Mouse (Mus musculus) cerebellum, adult 11 months (tissue): ENCODE measurements at regions not wholly inside any gene's neighbourhood (a gene's known extent, or its start where the extent isn't known, plus 50 kb on each side); places are given as distances from the start of the nearest gene placed in this dataset.

Experiments
- DNase-seq: peaks from one replicate; pipeline ENCODE4 v3.0.0; 2022

GRCm38 (mm10) chr1:176499010-176499650, 224.0 kb upstream of the Pld5 start:
- DNase-seq: peak; percentile 21

- no peak for DNase-seq
Observed at GRCm38 (mm10) chr1:176468560-176468959, 193.4 kb upstream of the Pld5 start.

- no peak for DNase-seq
Observed at GRCm38 (mm10) chr1:176462125-176462524, 187.0 kb upstream of the Pld5 start.

- no peak for DNase-seq
Observed at GRCm38 (mm10) chr1:176446735-176447134, 171.6 kb upstream of the Pld5 start.

- no peak for DNase-seq
Observed at GRCm38 (mm10) chr1:176443712-176444111, 168.6 kb upstream of the Pld5 start.

- no peak for DNase-seq
Observed at GRCm38 (mm10) chr1:176440254-176440653, 165.1 kb upstream of the Pld5 start.

GRCm38 (mm10) chr1:176427835-176428234, 152.7 kb upstream of the Pld5 start:
- no peak for DNase-seq

GRCm38 (mm10) chr1:176427046-176427445, 151.9 kb upstream of the Pld5 start:
- DNase-seq: no peak

GRCm38 (mm10) chr1:176417251-176417650, 142.1 kb upstream of the Pld5 start:
- no peak for DNase-seq

- no peak for DNase-seq
Observed at GRCm38 (mm10) chr1:176404128-176404527, 129.0 kb upstream of the Pld5 start.

GRCm38 (mm10) chr1:176379645-176380044, 104.5 kb upstream of the Pld5 start:
- DNase-seq: no peak

- no peak for DNase-seq
Observed at GRCm38 (mm10) chr1:176366900-176367299, 91.8 kb upstream of the Pld5 start.

- DNase-seq: no peak
Observed at GRCm38 (mm10) chr1:176360957-176361356, 85.8 kb upstream of the Pld5 start.

- DNase-seq: no peak
Observed at GRCm38 (mm10) chr1:176359992-176360724, 85.0 kb upstream of the Pld5 start.

GRCm38 (mm10) chr1:176355342-176355741, 80.2 kb upstream of the Pld5 start:
- DNase-seq: no peak

- DNase-seq: no peak
Observed at GRCm38 (mm10) chr1:176354898-176355297, 79.8 kb upstream of the Pld5 start.

GRCm38 (mm10) chr1:176352706-176353105, 77.6 kb upstream of the Pld5 start:
- DNase-seq: no peak

- DNase-seq: no peak
Observed at GRCm38 (mm10) chr1:176349909-176350495, 74.9 kb upstream of the Pld5 start.

GRCm38 (mm10) chr1:176348129-176348528, 73.0 kb upstream of the Pld5 start:
- DNase-seq: no peak

- no peak for DNase-seq
Observed at GRCm38 (mm10) chr1:176331344-176331743, 56.2 kb upstream of the Pld5 start.
